Mouse (Mus musculus) cortical plate, adult 2 months (tissue): ENCODE measurements around the gene Hsd17b1.

Experiments used
- CTCF ChIP-seq: fragments of 200-500 bp; IDR thresholded peaks from 2 replicates; pipeline ENCODE4 v1.5.1; 2011; ENCODE audit warnings: mild to moderate bottlenecking, control low read depth, low read length; ENCODE audit not compliant: insufficient read depth; ENCODE audit errors: extremely low read depth
- POLR2A ChIP-seq: fragments of 200-500 bp; IDR thresholded peaks from 2 replicates; pipeline ENCODE4 v1.6.1; 2011; ENCODE audit warnings: mild to moderate bottlenecking, low read length, control low read depth; ENCODE audit not compliant: insufficient read depth; ENCODE audit errors: extremely low read depth

DNA sequence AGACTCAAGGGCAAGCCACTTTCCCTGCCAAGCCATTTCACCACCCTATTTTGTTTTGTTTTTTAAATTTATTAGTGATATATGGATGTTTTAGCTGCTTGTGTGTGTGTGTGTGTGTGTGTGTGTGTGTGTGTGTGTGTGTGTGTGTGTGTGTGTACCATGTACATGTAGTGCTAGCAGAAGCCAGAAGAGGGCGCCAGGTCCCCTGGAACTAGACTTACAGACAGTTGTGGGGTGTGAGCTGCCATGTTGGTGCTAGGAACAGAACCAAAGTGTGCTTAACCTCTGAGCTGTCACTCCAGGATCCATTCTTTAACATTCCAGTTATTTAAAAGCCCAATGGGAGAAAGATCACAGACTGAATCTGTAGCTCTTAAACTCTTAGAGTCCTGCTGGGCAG lies 48.9 kb downstream of the Hsd17b1 start:
- TF ChIP-seq CTCF, result no peak
- no peak for TF ChIP-seq POLR2A
